Mouse (Mus musculus) brain, embryonic 14.5 days (tissue): Measurements from ENCODE around the gene Gdf15.

Experiments
- CTCF ChIP-seq: fragments of 200-500 bp; IDR thresholded peaks from 2 replicates; pipeline ENCODE4 v1.5.1; 2012; ENCODE audit warnings: inconsistent platforms, mild to moderate bottlenecking, moderate library complexity, borderline replicate concordance; ENCODE audit not compliant: insufficient read depth, insufficient read length; ENCODE audit errors: extremely low read depth
- POLR2A ChIP-seq: fragments of 200-500 bp; IDR thresholded peaks from 2 replicates; pipeline ENCODE4 v1.6.1; 2012; ENCODE audit warnings: mild to moderate bottlenecking, inconsistent platforms, borderline replicate concordance; ENCODE audit not compliant: poor library complexity, insufficient read depth, insufficient read length, severe bottlenecking; ENCODE audit errors: extremely low read depth

DNA sequence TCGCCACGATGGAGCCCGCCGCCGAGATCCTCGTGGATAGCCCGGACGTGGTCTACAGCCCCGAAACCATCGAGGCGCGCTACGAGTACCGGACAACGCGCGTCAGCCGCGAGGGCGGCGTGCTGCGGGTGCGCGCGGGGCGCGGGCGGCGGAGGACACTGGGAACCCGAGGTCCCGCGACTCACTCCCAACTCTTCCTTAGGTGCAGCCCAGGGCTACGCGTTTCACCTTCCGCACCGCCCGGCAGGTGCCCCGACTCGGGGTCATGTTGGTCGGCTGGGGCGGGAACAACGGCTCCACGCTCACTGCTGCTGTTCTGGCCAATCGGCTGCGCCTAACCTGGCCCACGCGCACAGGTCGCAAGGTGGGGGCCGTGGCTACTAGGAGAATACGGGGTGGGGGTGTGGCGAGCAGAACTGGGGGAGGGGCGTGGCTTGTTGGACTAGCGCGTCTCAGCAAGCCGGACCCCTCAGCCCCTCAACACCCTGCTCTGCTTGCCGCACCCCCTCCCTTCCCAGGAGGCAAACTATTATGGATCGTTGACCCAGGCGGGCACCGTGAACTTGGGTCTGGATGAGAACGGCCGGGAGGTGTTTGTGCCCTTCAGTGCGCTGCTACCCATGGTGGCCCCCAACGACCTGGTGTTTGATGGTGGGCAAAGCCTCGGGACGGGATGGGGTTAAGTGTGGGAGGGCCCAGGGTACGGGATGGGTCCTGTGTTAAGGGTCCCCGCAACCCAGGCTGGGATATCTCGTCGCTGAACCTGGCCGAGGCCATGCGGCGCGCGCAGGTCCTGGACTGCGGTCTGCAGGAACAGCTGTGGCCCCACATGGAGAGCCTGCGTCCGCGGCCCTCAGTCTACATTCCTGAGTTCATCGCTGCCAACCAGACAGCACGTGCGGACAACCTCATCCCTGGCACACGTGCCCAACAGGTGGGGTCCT, 37.4 kb downstream of the Gdf15 start:
- TF ChIP-seq POLR2A (no peak), CTCF (no peak)
